Mouse (Mus musculus): ENCODE results near the gene Sema5b. TPM values are rescaled to one million over a fixed set of nuclear protein-coding genes. Genes with fewer than 3 reads are reported as not detected.

Sema5b gene
- polyA plus RNA-seq, 1 experiment from 2014 or later = 25.6 TPM

DNA sequence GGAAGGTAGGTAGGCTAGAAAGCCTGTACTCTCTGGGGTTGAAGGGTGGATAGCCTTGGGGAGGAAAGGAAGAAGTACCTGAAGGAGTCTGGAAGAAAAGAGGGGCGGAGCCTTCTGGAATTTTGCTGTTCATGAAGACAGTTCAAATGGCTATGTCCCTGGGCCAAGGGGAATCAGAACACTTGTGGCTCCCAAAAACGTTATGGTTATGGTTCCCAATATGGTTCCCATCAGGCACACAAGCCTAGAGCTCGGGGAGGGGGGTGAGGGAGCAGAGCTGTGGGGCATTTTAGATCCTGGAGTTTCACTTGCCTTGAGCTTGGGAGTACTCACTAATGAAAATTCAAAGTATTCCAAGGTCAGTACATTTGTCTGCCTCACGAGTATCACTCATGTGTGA is 123.9 kb downstream of the Sema5b start:
- H3K9ac ChIP-seq = no peak overlapping the region
- 86% methylated on average over 4 of the region's 4 CpGs for WGBS
- ATAC-seq (ENCODE audit: low FRiP score, low read depth) = no peak

GRCm38 (mm10) chr16:35677511-35678113 is 136.7 kb downstream of the Sema5b start:
- Histone ChIP-seq H3K4me2 (no peak overlapping the region), H3K4me1 (replicated peaks) (peaks cover 11% of the 10 kb centered on the region), H3K27ac (replicated peaks) (no peak overlapping the region), H3K9me3 (no peaks in the 10 kb centered on the region), H3K27me3 (no peaks in the 10 kb centered on the region), H3K36me3 (no peaks in the 10 kb centered on the region), H3K4me3 (no peak overlapping the region), H3K9ac (no peak overlapping the region)
- 78% methylated on average over 8 of the region's 8 CpGs for WGBS
- ATAC-seq (ENCODE audit: low FRiP score, low read depth) = no peak

More for the DNA sequence above, 123.9 kb downstream of the Sema5b start:
- Histone ChIP-seq H3K4me2 (no peak overlapping the region), H3K36me3 (no peaks in the 10 kb centered on the region), H3K27ac (replicated peaks) (no peak overlapping the region), H3K4me3 (no peak overlapping the region), H3K4me1 (replicated peaks) (peaks cover 4% of the 10 kb centered on the region; the same call in 1 of the 2 replicates), H3K27me3 (no peaks in the 10 kb centered on the region), H3K9me3 (no peaks in the 10 kb centered on the region)

- Histone ChIP-seq H3K4me2 (no peak overlapping the region), H3K27ac (replicated peaks) (no peak overlapping the region), H3K36me3 (no peaks in the 10 kb centered on the region), H3K4me3 (no peak overlapping the region), H3K4me1 (replicated peaks) (peaks cover 11% of the 10 kb centered on the region), H3K9me3 (no peaks in the 10 kb centered on the region), H3K9ac (no peak overlapping the region), H3K27me3 (no peaks in the 10 kb centered on the region)
- ATAC-seq (ENCODE audit: low FRiP score, low read depth) = no peak
- WGBS = 45% methylated on average over 3 of the region's 3 CpGs
These were observed 137.5 kb downstream of the Sema5b start for GRCm38 (mm10) chr16:35678476-35678875.

GRCm38 (mm10) chr16:35681327-35682108 is 140.6 kb downstream of the Sema5b start:
- peaks cover 18% of the 10 kb centered on the region for H3K4me1 ChIP-seq (replicated peaks)
- peak; percentile 23; the same call in 1 of the 2 replicates for ATAC-seq (ENCODE audit: low FRiP score, low read depth)
- no peaks in the 10 kb centered on the region for H3K27me3 ChIP-seq
- no peaks in the 10 kb centered on the region for H3K36me3 ChIP-seq
- WGBS = 60% methylated on average over 17 of the region's 17 CpGs
- no peak overlapping the region for H3K27ac ChIP-seq (replicated peaks)
- H3K4me2 ChIP-seq = no peak overlapping the region
- no peak overlapping the region for H3K9ac ChIP-seq
- H3K9me3 ChIP-seq = no peaks in the 10 kb centered on the region
- no peak overlapping the region for H3K4me3 ChIP-seq

- H3K36me3 ChIP-seq = no peaks in the 10 kb centered on the region
- no peak for ATAC-seq (ENCODE audit: low FRiP score, low read depth)
- H3K9ac ChIP-seq = no peak overlapping the region
- H3K4me2 ChIP-seq = no peak overlapping the region
- peaks cover 23% of the 10 kb centered on the region for H3K4me1 ChIP-seq (replicated peaks)
- H3K27ac ChIP-seq (replicated peaks) = no peak overlapping the region
- H3K4me3 ChIP-seq = no peak overlapping the region
- H3K9me3 ChIP-seq = no peaks in the 10 kb centered on the region
- no peaks in the 10 kb centered on the region for H3K27me3 ChIP-seq
- WGBS = 82% methylated on average over 13 of the region's 13 CpGs
These were observed 144.1 kb downstream of the Sema5b start for GRCm38 (mm10) chr16:35685027-35685426.

- no peaks in the 10 kb centered on the region for H3K27me3 ChIP-seq
- no peak overlapping the region for H3K9ac ChIP-seq
- peaks cover 17% of the 10 kb centered on the region for H3K4me1 ChIP-seq (replicated peaks)
- no peaks in the 10 kb centered on the region for H3K36me3 ChIP-seq
- H3K27ac ChIP-seq (replicated peaks) = no peak overlapping the region
- H3K9me3 ChIP-seq = no peaks in the 10 kb centered on the region
- no peak overlapping the region for H3K4me3 ChIP-seq
- 45% methylated on average over 7 of the region's 7 CpGs for WGBS
- no peak overlapping the region for H3K4me2 ChIP-seq
- ATAC-seq (ENCODE audit: low FRiP score, low read depth) = no peak
These were observed 145.5 kb downstream of the Sema5b start for GRCm38 (mm10) chr16:35686491-35686890.

DNA sequence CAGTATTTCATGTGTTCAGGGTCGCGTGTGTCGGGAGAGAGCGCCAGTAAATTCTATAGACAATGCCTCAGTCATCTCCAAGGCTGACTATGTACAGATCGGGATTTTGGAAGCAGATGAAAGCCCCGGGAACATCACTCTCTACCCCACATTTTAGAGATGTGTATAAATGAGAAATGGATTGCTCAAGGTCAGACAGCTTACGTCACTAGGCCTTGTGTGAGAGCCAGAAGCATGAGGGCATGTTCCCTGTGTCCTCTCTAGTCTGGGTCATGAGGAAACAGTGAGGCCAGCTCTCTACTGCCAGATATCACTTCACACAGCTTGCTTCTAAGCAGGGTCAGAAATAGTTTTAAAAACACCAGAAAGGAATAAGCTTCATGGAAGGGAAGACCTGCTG is 150.7 kb downstream of the Sema5b start:
- no peak overlapping the region for H3K27ac ChIP-seq (replicated peaks)
- H3K9me3 ChIP-seq = no peaks in the 10 kb centered on the region
- H3K4me3 ChIP-seq = no peak overlapping the region
- 89% methylated on average over 7 of the region's 7 CpGs for WGBS
- H3K4me1 ChIP-seq (replicated peaks) = peaks cover 4% of the 10 kb centered on the region; the same call in 1 of the 2 replicates
- no peak overlapping the region for H3K4me2 ChIP-seq
- no peaks in the 10 kb centered on the region for H3K27me3 ChIP-seq
- no peak overlapping the region for H3K9ac ChIP-seq
- ATAC-seq (ENCODE audit: low FRiP score, low read depth) = no peak
- peaks cover 5% of the 10 kb centered on the region; the same call in 1 of the 2 replicates for H3K36me3 ChIP-seq

- Histone ChIP-seq H3K9ac (no peak overlapping the region), H3K4me3 (no peak overlapping the region), H3K36me3 (peaks cover 11% of the 10 kb centered on the region), H3K4me2 (no peak overlapping the region), H3K9me3 (no peaks in the 10 kb centered on the region), H3K4me1 (replicated peaks) (no peaks in the 10 kb centered on the region), H3K27ac (replicated peaks) (no peak overlapping the region), H3K27me3 (no peaks in the 10 kb centered on the region)
- 69% methylated on average over 13 of the region's 13 CpGs for WGBS
- no peak for ATAC-seq (ENCODE audit: low FRiP score, low read depth)
These were observed 153.4 kb downstream of the Sema5b start for GRCm38 (mm10) chr16:35694250-35694846.

GRCm38 (mm10) chr16:35696103-35696502 is 155.2 kb downstream of the Sema5b start:
- Histone ChIP-seq H3K27me3 (no peaks in the 10 kb centered on the region), H3K9ac (no peak overlapping the region), H3K9me3 (no peaks in the 10 kb centered on the region), H3K27ac (replicated peaks) (no peak overlapping the region), H3K4me1 (replicated peaks) (no peaks in the 10 kb centered on the region), H3K4me3 (no peak overlapping the region), H3K36me3 (peaks cover 11% of the 10 kb centered on the region), H3K4me2 (no peak overlapping the region)
- WGBS = 93% methylated on average over 2 of the region's 2 CpGs
- ATAC-seq (ENCODE audit: low FRiP score, low read depth) = no peak

- H3K4me3 ChIP-seq = no peak overlapping the region
- H3K4me1 ChIP-seq (replicated peaks) = no peaks in the 10 kb centered on the region
- no peak overlapping the region for H3K9ac ChIP-seq
- 58% methylated on average over 11 of the region's 11 CpGs for WGBS
- no peak overlapping the region for H3K4me2 ChIP-seq
- no peaks in the 10 kb centered on the region for H3K27me3 ChIP-seq
- H3K9me3 ChIP-seq = no peaks in the 10 kb centered on the region
- no peak for ATAC-seq (ENCODE audit: low FRiP score, low read depth)
- H3K36me3 ChIP-seq = peaks cover 9% of the 10 kb centered on the region
- no peak overlapping the region for H3K27ac ChIP-seq (replicated peaks)
These were observed 160.9 kb downstream of the Sema5b start for GRCm38 (mm10) chr16:35701823-35702222.

DNA sequence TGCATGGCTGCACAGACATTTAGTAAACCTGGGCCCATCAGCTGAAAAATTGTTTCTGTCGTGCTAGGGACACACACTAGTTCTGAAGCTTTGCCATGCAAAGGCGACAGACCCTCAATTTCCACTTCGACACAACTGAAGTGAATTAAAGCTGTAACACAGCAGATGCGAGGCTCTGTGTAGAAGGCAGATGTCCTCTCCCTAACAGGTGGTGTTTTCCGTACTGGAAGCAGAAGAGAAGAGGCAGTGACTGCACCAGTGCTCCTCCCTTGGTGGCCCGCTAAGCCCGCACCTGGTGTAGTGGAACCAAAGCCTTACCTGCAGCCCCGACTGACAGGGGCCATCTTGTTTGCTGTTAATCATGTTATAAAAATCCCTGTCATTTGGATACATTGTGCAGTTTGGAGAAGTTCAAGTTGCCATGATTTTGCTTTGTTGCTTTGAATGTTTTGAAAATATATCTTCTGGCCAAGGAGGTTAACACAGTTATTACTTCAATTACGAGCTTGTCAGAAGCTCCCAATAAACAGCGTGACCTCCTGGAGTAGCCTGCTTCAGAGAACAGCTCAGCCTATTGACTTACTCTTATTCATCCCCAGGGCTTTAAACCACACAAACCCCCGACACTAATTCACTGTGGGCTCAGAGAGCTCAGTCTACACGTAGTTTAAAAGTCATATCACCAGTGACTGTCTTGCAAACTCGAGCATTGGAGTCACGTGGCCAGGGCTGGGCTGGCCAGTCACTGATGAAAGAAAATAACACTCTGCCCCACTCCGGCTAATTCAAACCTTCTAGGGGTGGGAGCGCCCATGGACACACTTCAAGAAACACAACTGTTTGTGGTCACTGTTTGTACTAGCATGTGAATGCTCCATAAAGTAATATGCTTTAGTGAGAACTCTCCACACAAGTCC is 163.1 kb downstream of the Sema5b start:
- H3K36me3 ChIP-seq = 0 out of 2 replicates have a peak, but pooled peaks cover 4% of the 10 kb centered on the region
- H3K27ac ChIP-seq (replicated peaks) = no peak overlapping the region
- no peaks in the 10 kb centered on the region for H3K9me3 ChIP-seq
- H3K4me1 ChIP-seq (replicated peaks) = no peaks in the 10 kb centered on the region
- H3K4me3 ChIP-seq = no peak overlapping the region
- 58% methylated on average over 16 of the region's 16 CpGs for WGBS
- no peak for ATAC-seq (ENCODE audit: low FRiP score, low read depth)
- no peak overlapping the region for H3K9ac ChIP-seq
- no peaks in the 10 kb centered on the region for H3K27me3 ChIP-seq
- no peak overlapping the region for H3K4me2 ChIP-seq
